Mouse (Mus musculus): ENCODE data around the gene Piwil1. TPM values are rescaled to one million over a fixed set of nuclear protein-coding genes. Genes with fewer than 3 reads are reported as not detected.

Piwil1 gene
- total RNA-seq (2021): under 1 TPM; 0.07 to 0.18 TPM
- long read RNA-seq, experiment 1: 0 reads
- long read RNA-seq, experiment 2: 0 reads

- TF ChIP-seq CTCF (conservative IDR thresholded peaks at IDR 0.05): no peak
These were observed at the start of gene Piwil1 for GRCm38 (mm10) chr5:128702224-128702623. Piwil1 (plus strand) TSS chr5:128702524.

GRCm38 (mm10) chr5:128656496-128657135, 45.7 kb upstream of the Piwil1 start:
- no peak for TF ChIP-seq CTCF (conservative IDR thresholded peaks at IDR 0.05)
- Histone ChIP-seq H3K4me3 (no peak overlapping the region), H3K27ac (no peak overlapping the region)
- DNase-seq (ENCODE audit: low spot score in 2 of 2): no peak

More at GRCm38 (mm10) chr5:128702224-128702623, at the start of gene Piwil1:
- no peak within 1 kb of the TSS for H3K4me3 ChIP-seq
- no peak for DNase-seq (ENCODE audit: low spot score in 2 of 2)
- H3K27ac ChIP-seq: no peak within 1 kb of the TSS

- Histone ChIP-seq H3K4me3 (no peak overlapping the region), H3K27ac (no peak overlapping the region)
- DNase-seq (ENCODE audit: low spot score in 2 of 2): no peak
- no peak for TF ChIP-seq CTCF (conservative IDR thresholded peaks at IDR 0.05)
These were observed 42.2 kb upstream of the Piwil1 start for GRCm38 (mm10) chr5:128660101-128660500.

- peak; percentile 39 for TF ChIP-seq CTCF (conservative IDR thresholded peaks at IDR 0.05)
- Histone ChIP-seq H3K4me3 (no peak overlapping the region), H3K27ac (no peak overlapping the region)
- DNase-seq (ENCODE audit: low spot score in 2 of 2): no peak
These were observed 39.4 kb upstream of the Piwil1 start for GRCm38 (mm10) chr5:128662881-128663280.

- no peak for TF ChIP-seq CTCF (conservative IDR thresholded peaks at IDR 0.05)
- DNase-seq (ENCODE audit: low spot score in 2 of 2): no peak
- Histone ChIP-seq H3K4me3 (no peak overlapping the region), H3K27ac (no peak overlapping the region)
These were observed 38.3 kb upstream of the Piwil1 start for GRCm38 (mm10) chr5:128663976-128664375.

GRCm38 (mm10) chr5:128665045-128665444, 37.3 kb upstream of the Piwil1 start:
- no peak overlapping the region for H3K4me3 ChIP-seq
- no peak for DNase-seq (ENCODE audit: low spot score in 2 of 2)
- H3K27ac ChIP-seq: no peak overlapping the region
- TF ChIP-seq CTCF (conservative IDR thresholded peaks at IDR 0.05): peak; percentile 66

- Histone ChIP-seq H3K27ac (no peak overlapping the region), H3K4me3 (no peak overlapping the region; the same call in 1 of the 2 replicates)
- DNase-seq (ENCODE audit: low spot score in 2 of 2): peak; percentile 29 to 63
- no peak for TF ChIP-seq CTCF (conservative IDR thresholded peaks at IDR 0.05)
These were observed 35.0 kb upstream of the Piwil1 start for GRCm38 (mm10) chr5:128667303-128667702.

- no peak for DNase-seq (ENCODE audit: low spot score in 2 of 2)
- no peak for TF ChIP-seq CTCF (conservative IDR thresholded peaks at IDR 0.05)
- H3K4me3 ChIP-seq: no peak overlapping the region
- H3K27ac ChIP-seq: no peak overlapping the region
These were observed 28.2 kb upstream of the Piwil1 start for GRCm38 (mm10) chr5:128674124-128674523.

- DNase-seq (ENCODE audit: low spot score in 2 of 2): no peak
- no peak for TF ChIP-seq CTCF (conservative IDR thresholded peaks at IDR 0.05)
These were observed 25.0 kb upstream of the Piwil1 start for GRCm38 (mm10) chr5:128677373-128677772.

GRCm38 (mm10) chr5:128677861-128678260, 24.5 kb upstream of the Piwil1 start:
- DNase-seq (ENCODE audit: low spot score in 2 of 2): no peak
- H3K4me3 ChIP-seq: no peak overlapping the region
- H3K27ac ChIP-seq: no peak overlapping the region
- TF ChIP-seq CTCF (conservative IDR thresholded peaks at IDR 0.05): no peak

More at GRCm38 (mm10) chr5:128677373-128677772, 25.0 kb upstream of the Piwil1 start:
- Histone ChIP-seq H3K27ac (no peak overlapping the region), H3K4me3 (no peak overlapping the region)

GRCm38 (mm10) chr5:128681456-128681855, 20.9 kb upstream of the Piwil1 start:
- Histone ChIP-seq H3K4me3 (no peak overlapping the region), H3K27ac (no peak overlapping the region)
- DNase-seq (ENCODE audit: low spot score in 2 of 2): no peak
- peak; percentile 62 for TF ChIP-seq CTCF (conservative IDR thresholded peaks at IDR 0.05)

- H3K4me3 ChIP-seq: no peak overlapping the region
- no peak for DNase-seq (ENCODE audit: low spot score in 2 of 2)
- TF ChIP-seq CTCF (conservative IDR thresholded peaks at IDR 0.05): no peak
- H3K27ac ChIP-seq: no peak overlapping the region
These were observed 18.1 kb upstream of the Piwil1 start for GRCm38 (mm10) chr5:128684192-128684591.

- no peak overlapping the region for H3K27ac ChIP-seq
- H3K4me3 ChIP-seq: no peak overlapping the region
- TF ChIP-seq CTCF (conservative IDR thresholded peaks at IDR 0.05): no peak
- DNase-seq (ENCODE audit: low spot score in 2 of 2): no peak
These were observed 17.7 kb upstream of the Piwil1 start for GRCm38 (mm10) chr5:128684621-128685020.

GRCm38 (mm10) chr5:128687139-128687538, 15.2 kb upstream of the Piwil1 start:
- TF ChIP-seq CTCF (conservative IDR thresholded peaks at IDR 0.05): peak; percentile 55
- H3K27ac ChIP-seq: no peak overlapping the region
- no peak for DNase-seq (ENCODE audit: low spot score in 2 of 2)
- H3K4me3 ChIP-seq: no peak overlapping the region

Measured in layer of hippocampus, adult 2 months (tissue).